Mouse (Mus musculus): ENCODE results near the gene Tlk2. TPM values are rescaled to one million over a fixed set of nuclear protein-coding genes. Genes with fewer than 3 reads are reported as not detected.

The Tlk2 gene
- polyA plus RNA-seq, 1 experiment from 2014 or later, result 18.2 TPM

- Histone ChIP-seq H3K9ac (ENCODE audit: low read depth, low read length) (no peak overlapping the region), H3K27me3 (replicated peaks; ENCODE audit: control insufficient read depth, insufficient read depth, low read length) (no peaks in the 10 kb centered on the region), H3K4me1 (replicated peaks; ENCODE audit: control insufficient read depth, insufficient read depth, low read length) (no peaks in the 10 kb centered on the region), H3K4me3 (ENCODE audit: low read depth, low read length) (no peak overlapping the region), H3K36me3 (ENCODE audit: control insufficient read depth, insufficient read depth, low read length) (peaks cover 12% of the 10 kb centered on the region; the same call in 1 of the 2 replicates), H3K4me2 (no peak overlapping the region), H3K27ac (ENCODE audit: low read depth, low read length) (no peak overlapping the region), H3K9me3 (ENCODE audit: control insufficient read depth, low read length) (no peaks in the 10 kb centered on the region)
- DNase-seq (ENCODE audit: low spot score) (no peak), ATAC-seq (replicated peaks; ENCODE audit: low FRiP score) (no peak)
- 91% methylated on average over 5 of the region's 5 CpGs for WGBS
These were observed 82.5 kb downstream of the Tlk2 start for GRCm38 (mm10) chr11:105261116-105261515.

- Histone ChIP-seq H3K4me3 (ENCODE audit: low read depth, low read length) (no peak overlapping the region), H3K27me3 (replicated peaks; ENCODE audit: control insufficient read depth, insufficient read depth, low read length) (no peaks in the 10 kb centered on the region), H3K36me3 (ENCODE audit: control insufficient read depth, insufficient read depth, low read length) (peaks cover 11% of the 10 kb centered on the region; the same call in 1 of the 2 replicates), H3K9me3 (ENCODE audit: control insufficient read depth, low read length) (no peaks in the 10 kb centered on the region), H3K4me2 (no peak overlapping the region), H3K4me1 (replicated peaks; ENCODE audit: control insufficient read depth, insufficient read depth, low read length) (no peaks in the 10 kb centered on the region), H3K27ac (ENCODE audit: low read depth, low read length) (no peak overlapping the region), H3K9ac (ENCODE audit: low read depth, low read length) (no peak overlapping the region)
- WGBS, result 88% methylated on average over 4 of the region's 4 CpGs
- DNase-seq (ENCODE audit: low spot score) (no peak), ATAC-seq (replicated peaks; ENCODE audit: low FRiP score) (no peak)
These were observed 83.2 kb downstream of the Tlk2 start for GRCm38 (mm10) chr11:105261601-105262351.

GRCm38 (mm10) chr11:105264506-105264905 is 85.9 kb downstream of the Tlk2 start:
- Histone ChIP-seq H3K9me3 (ENCODE audit: control insufficient read depth, low read length) (no peaks in the 10 kb centered on the region), H3K9ac (ENCODE audit: low read depth, low read length) (no peak overlapping the region), H3K4me3 (ENCODE audit: low read depth, low read length) (no peak overlapping the region), H3K27me3 (replicated peaks; ENCODE audit: control insufficient read depth, insufficient read depth, low read length) (no peaks in the 10 kb centered on the region), H3K36me3 (ENCODE audit: control insufficient read depth, insufficient read depth, low read length) (peaks cover 16% of the 10 kb centered on the region), H3K4me1 (replicated peaks; ENCODE audit: control insufficient read depth, insufficient read depth, low read length) (no peaks in the 10 kb centered on the region), H3K4me2 (no peak overlapping the region), H3K27ac (ENCODE audit: low read depth, low read length) (no peak overlapping the region)
- no peak for ATAC-seq (replicated peaks; ENCODE audit: low FRiP score)
- DNase-seq (ENCODE audit: low spot score), result no peak

GRCm38 (mm10) chr11:105264988-105265387 is 86.4 kb downstream of the Tlk2 start:
- no peak for DNase-seq (ENCODE audit: low spot score)
- Histone ChIP-seq H3K4me2 (no peak overlapping the region), H3K36me3 (ENCODE audit: control insufficient read depth, insufficient read depth, low read length) (peaks cover 16% of the 10 kb centered on the region), H3K9ac (ENCODE audit: low read depth, low read length) (no peak overlapping the region), H3K9me3 (ENCODE audit: control insufficient read depth, low read length) (no peaks in the 10 kb centered on the region), H3K27me3 (replicated peaks; ENCODE audit: control insufficient read depth, insufficient read depth, low read length) (no peaks in the 10 kb centered on the region), H3K27ac (ENCODE audit: low read depth, low read length) (no peak overlapping the region), H3K4me1 (replicated peaks; ENCODE audit: control insufficient read depth, insufficient read depth, low read length) (no peaks in the 10 kb centered on the region), H3K4me3 (ENCODE audit: low read depth, low read length) (no peak overlapping the region)
- 94% methylated on average over 3 of the region's 3 CpGs for WGBS
- ATAC-seq (replicated peaks; ENCODE audit: low FRiP score), result no peak

GRCm38 (mm10) chr11:105270155-105270554 is 91.5 kb downstream of the Tlk2 start:
- Histone ChIP-seq H3K4me3 (ENCODE audit: low read depth, low read length) (no peak overlapping the region), H3K9me3 (ENCODE audit: control insufficient read depth, low read length) (no peaks in the 10 kb centered on the region), H3K4me2 (no peak overlapping the region), H3K9ac (ENCODE audit: low read depth, low read length) (no peak overlapping the region), H3K4me1 (replicated peaks; ENCODE audit: control insufficient read depth, insufficient read depth, low read length) (no peaks in the 10 kb centered on the region), H3K36me3 (ENCODE audit: control insufficient read depth, insufficient read depth, low read length) (peaks cover 11% of the 10 kb centered on the region), H3K27me3 (replicated peaks; ENCODE audit: control insufficient read depth, insufficient read depth, low read length) (no peaks in the 10 kb centered on the region), H3K27ac (ENCODE audit: low read depth, low read length) (no peak overlapping the region)
- DNase-seq (ENCODE audit: low spot score) (no peak), ATAC-seq (replicated peaks; ENCODE audit: low FRiP score) (no peak)
- 21% methylated on average over 2 of the region's 2 CpGs for WGBS

GRCm38 (mm10) chr11:105280456-105280855 is 101.8 kb downstream of the Tlk2 start:
- DNase-seq (ENCODE audit: low spot score) (no peak), ATAC-seq (replicated peaks; ENCODE audit: low FRiP score) (no peak)
- H3K27ac ChIP-seq (ENCODE audit: low read depth, low read length), result no peak overlapping the region
- H3K36me3 ChIP-seq (ENCODE audit: control insufficient read depth, insufficient read depth, low read length), result peaks cover 23% of the 10 kb centered on the region
- H3K4me1 ChIP-seq (replicated peaks; ENCODE audit: control insufficient read depth, insufficient read depth, low read length), result no peaks in the 10 kb centered on the region
- no peaks in the 10 kb centered on the region for H3K27me3 ChIP-seq (replicated peaks; ENCODE audit: control insufficient read depth, insufficient read depth, low read length)
- H3K9me3 ChIP-seq (ENCODE audit: control insufficient read depth, low read length), result no peaks in the 10 kb centered on the region
- no peak overlapping the region for H3K9ac ChIP-seq (ENCODE audit: low read depth, low read length)
- 91% methylated on average over 6 of the region's 6 CpGs for WGBS
- H3K4me3 ChIP-seq (ENCODE audit: low read depth, low read length), result no peak overlapping the region
- H3K4me2 ChIP-seq, result no peak overlapping the region

- H3K27ac ChIP-seq (ENCODE audit: low read depth, low read length), result no peak overlapping the region
- H3K36me3 ChIP-seq (ENCODE audit: control insufficient read depth, insufficient read depth, low read length), result peaks cover 20% of the 10 kb centered on the region
- no peak overlapping the region for H3K4me2 ChIP-seq
- 90% methylated on average over 7 of the region's 7 CpGs for WGBS
- no peak for DNase-seq (ENCODE audit: low spot score)
- H3K27me3 ChIP-seq (replicated peaks; ENCODE audit: control insufficient read depth, insufficient read depth, low read length), result no peaks in the 10 kb centered on the region
- no peak overlapping the region for H3K9ac ChIP-seq (ENCODE audit: low read depth, low read length)
- H3K9me3 ChIP-seq (ENCODE audit: control insufficient read depth, low read length), result no peaks in the 10 kb centered on the region
- no peaks in the 10 kb centered on the region for H3K4me1 ChIP-seq (replicated peaks; ENCODE audit: control insufficient read depth, insufficient read depth, low read length)
- H3K4me3 ChIP-seq (ENCODE audit: low read depth, low read length), result no peak overlapping the region
- no peak for ATAC-seq (replicated peaks; ENCODE audit: low FRiP score)
These were observed 102.7 kb downstream of the Tlk2 start for GRCm38 (mm10) chr11:105281291-105281690.

- no peak overlapping the region for H3K4me2 ChIP-seq
- H3K27ac ChIP-seq (ENCODE audit: low read depth, low read length), result no peak overlapping the region
- 87% methylated on average over 12 of the region's 12 CpGs for WGBS
- peaks cover 15% of the 10 kb centered on the region for H3K36me3 ChIP-seq (ENCODE audit: control insufficient read depth, insufficient read depth, low read length)
- no peak overlapping the region for H3K9ac ChIP-seq (ENCODE audit: low read depth, low read length)
- DNase-seq (ENCODE audit: low spot score), result no peak
- no peaks in the 10 kb centered on the region for H3K4me1 ChIP-seq (replicated peaks; ENCODE audit: control insufficient read depth, insufficient read depth, low read length)
- H3K4me3 ChIP-seq (ENCODE audit: low read depth, low read length), result no peak overlapping the region
- no peaks in the 10 kb centered on the region for H3K9me3 ChIP-seq (ENCODE audit: control insufficient read depth, low read length)
- no peaks in the 10 kb centered on the region for H3K27me3 ChIP-seq (replicated peaks; ENCODE audit: control insufficient read depth, insufficient read depth, low read length)
- no peak for ATAC-seq (replicated peaks; ENCODE audit: low FRiP score)
These were observed 103.3 kb downstream of the Tlk2 start for GRCm38 (mm10) chr11:105281763-105282459.

- Histone ChIP-seq H3K27me3 (replicated peaks; ENCODE audit: control insufficient read depth, insufficient read depth, low read length) (no peaks in the 10 kb centered on the region), H3K27ac (ENCODE audit: low read depth, low read length) (no peak overlapping the region), H3K4me1 (replicated peaks; ENCODE audit: control insufficient read depth, insufficient read depth, low read length) (no peaks in the 10 kb centered on the region), H3K4me3 (ENCODE audit: low read depth, low read length) (no peak overlapping the region), H3K36me3 (ENCODE audit: control insufficient read depth, insufficient read depth, low read length) (peaks cover 13% of the 10 kb centered on the region), H3K9me3 (ENCODE audit: control insufficient read depth, low read length) (no peaks in the 10 kb centered on the region), H3K4me2 (no peak overlapping the region), H3K9ac (ENCODE audit: low read depth, low read length) (no peak overlapping the region)
- DNase-seq (ENCODE audit: low spot score), result no peak
- WGBS, result 70% methylated on average over 2 of the region's 2 CpGs
- no peak for ATAC-seq (replicated peaks; ENCODE audit: low FRiP score)
These were observed 103.9 kb downstream of the Tlk2 start for GRCm38 (mm10) chr11:105282460-105282859.

Data from liver, embryonic 11.5 days (tissue).